Mouse (Mus musculus): ENCODE data around the gene Setd7.
"Not testable (repeated sequence)": the region's sequence is repeated elsewhere in the genome, so short reads cannot be mapped to it uniquely, and the experiment has no call there.

Setd7 gene

DNA sequence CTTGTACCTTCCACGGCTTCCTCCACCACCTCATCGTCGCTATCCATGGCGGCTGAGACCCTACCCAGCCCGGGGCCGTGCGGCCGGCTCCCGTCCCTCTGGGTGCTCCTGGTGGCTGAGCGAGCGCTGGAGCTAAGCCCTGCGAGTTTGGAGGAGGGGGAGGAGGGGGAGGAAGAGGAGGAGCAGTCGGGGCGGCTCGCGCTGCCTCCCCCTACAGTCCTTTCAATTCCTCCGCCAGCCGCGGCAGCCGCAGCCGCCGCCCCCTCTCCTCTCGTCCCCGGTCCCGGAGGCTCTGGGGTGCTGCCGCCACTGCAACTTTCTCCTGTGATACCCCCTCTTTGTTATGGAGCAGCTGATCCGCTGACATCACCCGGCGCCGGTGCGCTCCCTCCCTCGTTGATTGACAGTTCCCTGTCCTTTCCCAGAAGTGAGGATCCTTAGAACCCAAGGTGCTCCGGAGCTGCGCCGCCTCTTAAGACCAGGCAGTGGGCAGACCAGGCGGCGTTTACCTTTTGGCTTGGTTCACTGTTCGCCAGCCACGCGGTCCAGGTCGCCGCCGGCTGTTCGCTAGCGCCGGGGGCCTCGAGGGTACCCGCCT lies at the start of gene Setd7:
TSS of gene Setd7 (minus strand) at position 369 of the 598 bp plus-strand sequence.
- DNase-seq (ENCODE audit: low spot score): peak; percentile 54

DNA sequence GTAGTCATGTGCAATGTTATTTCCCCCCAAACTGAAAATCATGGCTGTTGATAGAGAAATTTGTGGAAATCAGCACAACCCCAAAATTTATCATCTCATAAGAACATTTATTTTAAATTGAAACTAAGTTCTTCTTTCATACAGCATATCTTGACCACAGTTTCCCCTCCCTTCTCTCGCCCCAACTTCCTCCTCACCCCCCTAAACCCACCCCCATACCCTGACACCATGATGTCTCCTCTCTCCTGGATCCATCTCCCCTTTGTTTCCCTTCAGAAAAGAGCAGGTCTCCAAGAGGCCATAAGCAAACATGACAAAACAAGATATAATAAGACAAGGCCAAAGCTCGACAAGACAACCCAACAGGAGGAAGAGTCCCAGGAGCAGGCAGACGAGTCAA lies 43.8 kb upstream of the Setd7 start:
- DNase-seq (ENCODE audit: low spot score): no peak

DNA sequence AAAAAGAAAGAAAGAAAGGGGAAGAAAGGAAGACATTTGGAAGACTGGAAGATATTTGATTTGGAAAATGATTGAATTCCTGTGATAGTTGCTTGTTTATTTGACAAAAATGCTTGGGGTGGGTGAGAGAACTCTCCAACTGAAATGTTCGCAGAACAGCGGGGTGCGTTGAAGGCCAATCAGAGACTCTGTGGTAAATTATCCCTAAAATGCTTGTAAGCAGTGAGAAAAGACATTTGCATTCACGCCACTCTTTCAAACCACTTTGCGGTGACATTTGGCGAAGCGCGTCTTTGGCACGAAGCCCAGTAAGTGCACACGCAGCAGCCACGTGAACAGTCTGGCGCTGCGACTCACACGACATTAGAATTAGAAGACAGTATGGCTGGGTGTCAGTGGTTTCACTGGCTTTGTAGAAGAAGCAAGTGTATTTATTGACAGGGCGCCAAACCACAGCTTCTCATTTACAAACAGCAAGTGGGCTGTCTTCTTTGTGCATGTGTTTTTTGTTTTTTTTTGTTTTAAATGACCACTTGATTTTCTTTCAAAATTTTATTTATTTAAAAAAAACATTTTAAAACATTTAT lies 43.1 kb upstream of the Setd7 start:
- DNase-seq (ENCODE audit: low spot score): no peak

DNA sequence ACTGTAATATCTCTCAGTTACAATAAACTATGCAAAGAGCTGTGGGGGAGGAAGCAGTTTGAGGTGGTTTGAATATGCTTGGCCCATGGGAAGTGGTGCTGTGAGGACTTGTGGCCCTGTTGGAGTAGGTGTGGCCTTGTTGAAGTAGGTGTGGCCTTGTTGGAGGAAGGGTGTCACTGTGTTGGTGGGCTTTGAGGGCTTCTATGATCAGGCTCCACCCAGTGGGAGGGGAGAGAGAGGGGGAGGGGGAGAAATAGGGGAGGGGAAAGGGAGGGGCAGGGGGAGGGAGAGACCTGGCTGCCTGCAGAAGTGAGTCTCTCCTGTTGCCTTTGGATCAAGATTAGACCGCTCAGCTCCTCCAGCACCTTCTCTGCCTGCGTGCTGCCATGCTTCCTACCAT lies 40.8 kb upstream of the Setd7 start:
- DNase-seq (ENCODE audit: low spot score): no peak

DNA sequence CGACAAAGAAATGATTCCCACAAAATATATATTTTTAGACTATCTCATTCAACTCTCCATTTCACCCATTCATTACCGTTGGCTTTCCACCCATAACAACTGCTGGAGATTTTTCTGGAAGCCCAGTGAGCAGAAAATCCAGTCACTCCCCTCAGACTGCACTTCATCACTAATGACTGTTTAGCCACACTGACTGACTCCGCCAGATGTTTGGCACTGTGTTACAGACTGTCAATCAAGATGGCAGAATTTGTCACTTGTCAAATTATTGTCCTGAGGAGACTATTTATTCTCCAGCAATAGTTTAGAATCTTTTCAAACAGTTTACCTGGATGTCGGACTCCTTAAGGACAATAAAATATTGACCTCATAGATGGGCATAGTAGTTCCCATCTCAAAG lies 40.0 kb upstream of the Setd7 start:
- no peak for DNase-seq (ENCODE audit: low spot score)

DNA sequence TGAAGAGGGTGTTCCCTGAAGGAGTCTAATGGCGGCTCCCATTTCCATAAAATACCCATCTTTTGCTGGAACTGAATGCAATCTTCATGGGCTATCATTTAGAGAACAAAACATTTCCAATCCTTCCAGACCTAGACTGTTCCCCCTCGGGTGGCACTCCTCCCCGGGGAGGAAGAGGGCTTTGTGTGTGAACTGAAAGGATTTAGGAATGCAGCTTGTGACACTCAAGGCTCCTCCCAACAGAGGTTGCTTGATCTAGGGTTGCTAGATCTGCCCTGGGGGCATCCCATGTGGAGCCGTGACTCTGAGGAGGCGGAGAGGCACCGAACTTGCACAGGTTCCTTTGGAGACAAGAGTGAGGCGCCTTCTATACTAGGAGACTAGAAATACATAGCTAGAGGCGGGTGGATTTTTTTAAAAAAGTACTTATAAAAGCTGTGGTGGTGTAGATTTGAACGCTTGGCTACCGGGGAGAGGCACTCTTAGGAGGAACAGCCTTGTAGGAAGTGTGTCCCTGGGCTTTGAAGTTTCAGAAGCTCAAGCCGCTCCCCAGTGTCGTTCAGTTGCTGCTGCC lies 38.5 kb upstream of the Setd7 start:
- no peak for DNase-seq (ENCODE audit: low spot score)

DNA sequence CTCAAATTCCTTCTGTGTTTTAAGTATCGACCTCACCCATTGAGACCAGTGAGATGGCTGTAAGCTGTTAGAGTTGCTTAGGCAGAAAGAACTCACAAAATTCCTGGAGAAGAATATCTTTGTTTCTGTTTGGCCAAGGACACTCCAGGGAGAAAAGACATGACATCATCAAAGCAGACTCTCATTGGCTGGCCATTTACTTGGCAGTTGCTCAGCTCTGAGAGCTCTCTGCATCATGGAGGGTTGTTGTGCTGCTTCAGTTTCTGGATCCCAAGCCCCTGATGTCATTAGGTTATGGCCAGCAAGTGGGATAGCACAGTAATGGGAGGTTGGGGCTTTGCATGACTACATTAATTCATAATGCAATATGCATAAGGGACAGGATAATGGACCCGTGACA lies 35.9 kb upstream of the Setd7 start:
- DNase-seq (ENCODE audit: low spot score): no peak

DNA sequence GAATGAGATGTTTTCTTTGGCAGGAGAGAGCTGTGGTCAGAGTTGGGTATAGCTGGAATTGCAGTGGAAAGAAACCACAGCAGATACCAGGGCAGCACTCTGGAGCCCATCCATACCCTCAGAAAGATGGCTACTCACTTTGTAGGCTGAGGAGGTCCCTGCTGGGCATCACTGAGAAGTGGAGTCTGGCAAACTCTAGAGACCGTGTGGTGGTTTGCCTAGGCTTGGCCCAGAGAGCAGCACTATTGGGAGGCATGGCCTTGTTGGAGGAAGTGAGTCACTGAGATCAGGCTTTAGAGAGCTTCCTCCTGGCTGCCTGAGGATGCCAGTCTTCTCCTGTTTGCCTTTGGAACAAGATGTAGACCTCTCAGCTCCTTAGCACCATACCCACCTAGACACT lies 32.8 kb upstream of the Setd7 start:
- DNase-seq (ENCODE audit: low spot score): no peak

DNA sequence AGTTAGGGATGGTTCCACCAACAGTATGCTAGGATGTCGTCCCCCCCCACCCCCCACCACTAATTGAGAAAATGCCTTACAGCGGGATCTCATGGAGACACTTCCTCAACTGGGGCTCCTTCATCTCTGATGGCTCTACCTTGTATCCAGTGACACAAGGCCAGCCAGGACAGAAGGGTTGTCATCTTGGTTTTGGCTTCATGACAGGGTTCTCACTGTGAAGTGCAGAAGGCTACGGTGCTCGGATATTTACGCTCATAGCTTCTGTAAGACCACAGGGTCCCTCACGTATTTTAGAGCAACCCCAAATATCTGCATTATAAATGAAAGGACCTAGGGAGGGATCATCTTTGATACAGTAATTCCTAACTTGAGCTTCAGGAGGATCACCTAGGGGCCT lies 30.9 kb upstream of the Setd7 start:
- no peak for DNase-seq (ENCODE audit: low spot score)

DNA sequence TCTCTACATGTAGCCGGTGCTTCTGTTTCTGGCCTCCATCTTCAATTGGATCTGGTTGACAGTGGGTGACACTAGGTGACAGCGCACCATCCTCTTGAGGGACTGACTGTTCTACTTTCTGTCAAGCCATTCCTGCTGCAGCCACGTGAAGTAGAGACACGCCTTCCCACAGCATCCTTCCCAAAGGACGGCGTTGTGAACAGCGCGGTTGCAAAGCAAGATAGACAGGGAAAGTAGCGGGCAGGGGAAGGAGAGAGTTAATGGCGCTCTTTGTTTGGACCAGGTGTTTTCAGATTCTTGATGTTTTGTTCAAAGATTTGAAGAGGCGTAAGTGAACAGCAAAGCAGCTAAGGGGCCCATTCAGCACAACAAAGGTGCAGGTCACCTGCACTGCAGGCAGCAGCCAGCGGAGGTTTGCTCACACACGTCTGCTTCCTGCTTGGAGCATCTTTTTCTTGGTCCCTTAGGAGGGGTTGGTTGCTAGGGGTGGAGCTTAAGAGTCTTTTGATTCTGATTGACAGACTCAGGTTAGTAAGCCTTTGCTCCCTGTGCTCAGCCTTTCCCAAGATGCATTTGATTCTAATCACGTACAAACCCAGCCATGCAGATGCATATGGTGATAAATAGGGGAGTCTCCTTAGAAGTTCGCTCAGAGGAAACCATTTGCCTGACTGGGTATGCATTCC lies 29.7 kb upstream of the Setd7 start:
- DNase-seq (ENCODE audit: low spot score): no peak

DNA sequence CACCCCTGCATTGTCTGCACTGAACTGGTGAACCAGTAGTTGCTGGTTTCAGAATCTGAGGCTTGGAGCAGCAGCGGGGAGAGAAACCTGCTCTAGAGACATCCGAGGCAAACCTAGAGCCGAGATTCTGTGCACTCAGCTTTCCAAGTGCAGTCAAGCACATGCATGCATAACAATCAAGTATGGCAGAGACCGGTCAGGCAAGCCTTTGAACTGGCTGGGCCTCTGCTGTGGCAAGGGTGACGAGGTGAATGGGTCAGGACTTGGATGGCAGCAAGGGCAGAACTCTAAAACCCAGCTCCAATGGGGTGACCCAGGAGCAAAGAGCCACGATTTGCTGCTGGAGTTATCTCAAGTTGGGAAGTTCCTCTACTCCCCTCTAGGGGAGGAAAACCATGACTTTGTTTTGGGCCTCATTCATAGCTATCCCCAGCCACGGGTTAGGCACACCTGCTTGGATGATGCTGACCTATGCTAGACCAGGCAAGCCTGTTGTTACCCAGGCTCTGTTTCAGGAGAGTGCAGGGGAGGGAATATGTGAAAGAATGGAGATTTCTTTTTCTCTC lies 27.1 kb upstream of the Setd7 start:
- no peak for DNase-seq (ENCODE audit: low spot score)

DNA sequence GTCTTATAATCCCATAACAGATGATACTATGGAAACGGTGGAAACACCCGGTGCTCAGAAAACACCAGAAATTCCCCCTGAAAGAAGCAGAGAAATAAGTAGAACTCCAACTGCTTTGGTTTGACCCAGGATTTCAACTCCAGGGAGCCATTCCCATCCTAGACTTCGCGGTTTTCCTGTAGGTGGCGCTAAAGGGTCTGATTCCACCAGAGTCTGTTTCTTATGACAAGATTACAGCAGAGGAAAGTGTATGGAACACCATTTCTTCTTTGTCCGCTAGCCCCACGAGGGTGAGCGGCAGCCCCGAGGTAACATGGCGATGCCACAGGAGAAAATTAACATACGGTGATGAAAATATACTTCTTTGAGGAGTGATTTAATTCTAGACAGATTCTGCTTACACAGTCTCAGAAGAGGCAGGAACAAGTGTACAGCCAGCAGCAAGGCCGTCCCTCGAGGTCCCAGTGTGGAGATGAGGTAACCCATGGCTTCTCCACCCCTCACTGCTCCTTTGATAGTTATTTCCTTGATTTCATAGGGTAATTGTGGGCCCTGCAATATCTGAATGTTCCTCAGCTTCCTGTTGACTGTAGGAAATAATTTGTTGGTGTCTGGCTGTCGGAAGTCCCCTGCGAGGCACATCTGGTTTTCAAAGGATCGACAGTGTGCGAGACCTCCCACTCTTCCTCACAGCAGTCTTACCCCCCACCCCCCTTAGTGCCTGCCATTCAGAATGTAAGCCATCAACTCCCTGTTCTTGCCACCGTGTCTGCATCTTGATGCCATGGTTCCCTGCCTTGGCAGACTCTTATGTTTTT lies 23.1 kb upstream of the Setd7 start:
- DNase-seq (ENCODE audit: low spot score): peak; percentile 44

DNA sequence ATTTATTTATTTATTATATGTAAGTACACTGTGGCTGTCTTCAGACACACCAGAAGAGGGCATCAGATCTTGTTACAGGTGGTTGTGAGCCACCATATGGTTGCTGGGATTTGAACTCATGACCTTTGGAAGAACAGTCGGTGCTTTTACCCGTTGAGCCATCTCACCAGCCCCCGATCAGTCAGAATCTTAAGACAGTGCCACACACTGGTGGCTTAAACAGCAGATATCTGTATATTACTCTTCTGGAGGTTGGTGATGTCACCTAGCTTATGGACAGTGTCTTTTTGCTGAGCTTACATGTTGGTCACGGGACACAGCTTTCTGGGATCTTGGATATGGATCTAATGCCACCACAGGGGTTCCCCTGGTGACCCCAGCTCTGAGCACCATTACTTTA lies 18.6 kb upstream of the Setd7 start:
- DNase-seq (ENCODE audit: low spot score): not testable (repeated sequence)

DNA sequence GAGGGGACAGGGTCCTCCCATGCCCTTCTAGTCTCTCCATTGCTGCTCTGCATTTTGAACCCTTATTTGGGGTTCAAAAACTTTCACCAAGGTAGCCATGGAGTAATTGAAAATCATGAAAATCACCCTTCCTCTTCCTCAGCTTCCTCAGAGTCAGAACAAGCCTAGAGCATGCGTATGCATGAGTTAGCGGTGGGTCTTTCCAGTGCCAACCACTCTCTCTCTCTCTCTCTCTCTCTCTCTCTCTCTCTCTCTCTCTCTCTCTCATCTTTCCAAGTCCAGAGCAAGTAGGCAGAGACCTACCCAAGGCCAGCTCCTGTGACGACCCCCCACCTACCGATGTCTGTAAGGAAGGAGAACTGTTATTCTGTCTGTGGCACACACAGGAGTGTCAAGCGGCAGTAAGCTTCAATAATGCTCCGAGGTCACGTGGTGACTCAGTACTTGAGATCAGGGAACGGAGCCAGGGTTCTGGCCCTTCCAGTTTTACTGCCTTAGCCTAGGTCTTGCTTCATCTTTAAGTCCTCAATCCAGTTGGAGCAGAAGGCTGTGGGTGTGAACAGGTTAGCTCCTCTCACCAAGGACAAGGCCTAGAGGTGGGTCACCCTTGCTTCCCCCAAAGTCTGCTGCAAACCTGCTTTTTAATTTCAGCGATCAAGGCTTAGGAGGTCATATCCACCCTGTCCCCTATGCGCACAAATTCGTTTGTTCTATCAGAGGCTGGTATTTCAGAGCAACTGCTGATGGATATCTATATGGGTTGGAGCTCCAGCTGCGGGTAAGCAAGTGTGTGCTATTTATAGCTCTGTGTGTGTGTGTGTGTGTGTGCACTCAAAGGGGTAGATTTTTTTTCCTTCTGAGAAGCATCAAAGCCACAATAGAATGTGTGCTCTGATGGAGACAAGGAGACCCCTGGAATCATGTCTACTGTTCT lies 17.4 kb upstream of the Setd7 start:
- DNase-seq (ENCODE audit: low spot score): no peak

DNA sequence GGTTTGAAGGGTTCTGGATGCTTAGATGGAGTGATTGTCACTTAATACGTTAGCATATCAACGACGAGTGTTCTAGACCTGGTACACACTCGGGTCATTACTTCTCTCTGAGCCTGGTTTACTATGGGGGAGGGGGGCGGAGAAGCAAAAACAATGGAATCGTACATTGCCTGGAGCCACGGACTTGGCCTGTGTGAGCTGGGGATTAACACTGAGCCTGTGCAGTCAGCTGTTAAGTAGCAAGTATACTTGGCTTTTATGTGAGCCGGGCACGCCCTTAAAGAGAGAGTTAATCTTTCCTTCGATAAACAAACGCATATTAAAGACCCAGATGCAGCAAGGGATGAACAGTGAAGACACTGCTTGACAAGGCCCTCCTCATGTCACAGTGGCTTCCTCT lies 16.7 kb upstream of the Setd7 start:
- DNase-seq (ENCODE audit: low spot score): no peak

DNA sequence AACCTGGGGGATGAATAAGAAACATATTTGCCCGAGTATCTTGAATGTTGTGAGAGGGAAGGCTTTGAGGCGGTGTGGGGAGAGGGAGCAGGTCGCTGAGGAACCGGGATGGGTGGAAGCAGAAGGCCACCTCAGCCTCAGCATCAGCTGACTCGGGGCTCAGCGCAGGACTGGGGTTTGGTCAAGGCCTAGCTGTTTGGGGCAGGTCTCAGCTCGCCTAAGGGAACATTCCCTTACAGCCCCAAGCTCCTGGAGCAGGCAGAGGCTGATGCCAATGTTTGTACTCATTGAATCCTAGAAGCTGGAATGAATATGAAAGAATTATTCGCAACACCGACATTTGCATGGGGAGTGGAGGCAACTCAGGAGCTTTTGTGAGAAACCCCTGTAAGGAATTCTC lies 13.2 kb upstream of the Setd7 start:
- DNase-seq (ENCODE audit: low spot score): no peak

DNA sequence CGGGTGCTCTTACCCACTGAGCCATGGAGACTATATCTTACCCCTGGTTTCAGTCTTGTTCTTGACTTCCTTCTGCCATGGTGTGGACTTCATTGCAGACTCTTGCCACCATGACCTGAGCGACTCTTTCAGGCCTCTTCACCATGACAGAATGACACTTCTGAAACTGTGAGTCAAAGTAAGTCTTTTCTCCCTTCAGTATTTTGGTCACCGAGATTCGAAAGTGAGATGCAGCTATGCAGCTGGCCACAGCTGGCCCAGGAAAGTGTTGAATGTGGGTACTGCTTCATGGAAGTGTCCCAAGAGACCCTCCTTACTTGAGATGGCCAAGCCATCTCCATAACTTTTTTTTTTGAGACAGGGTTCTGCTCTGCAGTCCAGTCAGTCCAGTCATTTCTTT lies 9.5 kb upstream of the Setd7 start:
- no peak for DNase-seq (ENCODE audit: low spot score)

DNA sequence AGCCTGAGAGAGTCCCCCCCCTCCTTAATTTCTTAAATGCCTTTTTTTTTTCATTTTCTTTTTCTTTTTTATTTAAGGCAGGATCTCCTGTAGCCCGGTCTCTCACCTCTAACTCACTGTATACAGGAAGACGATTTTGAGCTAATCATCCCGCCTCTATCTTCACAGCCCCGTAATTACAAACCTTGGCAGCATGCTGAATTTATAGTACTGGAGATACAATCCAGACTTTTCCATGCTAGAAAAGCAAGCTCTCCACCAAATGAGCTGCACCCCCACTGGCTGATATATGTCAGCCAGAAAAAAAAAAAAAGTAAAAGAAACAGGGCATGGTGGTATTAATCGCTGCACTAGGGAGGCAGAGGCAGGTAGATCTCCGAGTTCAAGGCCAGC lies 1.3 kb upstream of the Setd7 start:
- DNase-seq (ENCODE audit: low spot score): no peak

DNA sequence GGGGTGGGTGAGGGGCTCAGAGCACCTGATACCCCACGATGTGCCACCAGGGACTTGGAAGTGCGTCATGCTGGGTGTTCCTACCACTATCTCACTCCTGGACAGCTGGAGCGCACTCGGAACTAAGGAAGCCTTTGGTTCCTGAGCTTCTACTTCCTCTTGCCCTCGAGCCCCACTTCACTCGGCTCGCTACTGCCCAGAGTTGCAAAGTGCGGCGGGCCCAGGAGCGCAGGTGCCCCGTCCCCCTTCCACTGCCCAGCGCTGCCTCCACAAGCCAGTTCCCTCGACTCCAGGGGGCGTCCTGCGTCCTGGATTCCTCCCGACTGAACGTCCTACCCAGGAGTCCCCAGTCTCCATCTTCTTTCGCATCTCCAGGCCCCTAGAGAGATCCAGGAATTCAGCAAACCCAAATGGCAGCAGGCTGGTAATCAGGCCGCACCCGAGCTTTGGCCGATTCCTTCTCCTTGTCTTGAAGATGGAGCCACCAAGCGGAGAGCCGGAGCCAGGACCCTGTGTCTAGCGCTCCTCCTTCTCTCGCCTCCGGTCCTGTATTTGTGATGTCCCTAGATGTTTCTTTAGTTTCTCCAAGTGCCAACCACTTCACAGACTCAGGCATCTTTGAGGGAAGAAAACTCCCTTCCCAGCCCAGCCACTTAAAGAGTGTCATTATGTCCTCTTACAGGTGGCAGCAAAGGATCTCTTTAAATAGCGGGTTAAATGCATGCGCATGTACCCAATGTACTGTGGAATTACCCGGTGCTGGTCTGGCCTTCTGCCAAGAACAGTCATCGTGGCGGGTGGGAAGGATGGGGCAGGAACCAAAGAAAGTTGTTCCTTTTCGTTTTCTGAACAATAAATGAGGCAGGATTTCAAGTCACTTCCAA lies 672 bp upstream of the Setd7 start:
- peak; percentile 34 for DNase-seq (ENCODE audit: low spot score)

All from spleen, adult 12 weeks (tissue).